Mouse (Mus musculus): Measurements from ENCODE around the gene Lrrk1. TPM values are rescaled to one million over a fixed set of nuclear protein-coding genes. Genes with fewer than 3 reads are reported as not detected.
A peak's percentile ranks its signal among the peaks of the same experiment; 100 is the strongest.

The Lrrk1 gene
- total and polyA plus RNA-seq, 3 experiments = 7.8 to 11.0 (median 9.6) TPM

DNA sequence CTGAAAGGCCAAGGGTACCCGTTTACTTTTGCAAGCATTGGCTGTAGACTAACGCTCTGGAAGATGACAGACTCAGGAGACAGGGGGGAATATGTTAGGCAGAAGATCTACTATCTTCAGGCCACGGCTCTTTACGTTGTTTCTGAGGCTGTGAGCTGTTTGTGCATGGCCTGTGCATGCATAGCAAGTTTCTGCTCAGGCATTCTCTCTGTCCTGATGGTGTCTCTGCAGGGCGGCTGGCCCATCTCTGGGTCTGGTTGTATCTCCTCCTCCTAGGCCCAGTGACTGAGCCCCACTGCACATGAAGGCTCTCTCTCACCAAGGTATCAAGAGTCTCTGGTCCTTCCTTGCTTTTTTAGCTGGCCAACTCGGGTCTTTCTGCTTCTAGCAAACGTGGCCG, 127.9 kb downstream of the Lrrk1 start:
- H3K36me3 ChIP-seq (ENCODE audit: control insufficient read depth, insufficient read depth, low read length) = no peaks in the 10 kb centered on the region
- H3K79me2 ChIP-seq (replicated peaks; ENCODE audit: control insufficient read depth, insufficient read depth, low read length) = no peaks in the 10 kb centered on the region
- no peaks in the 10 kb centered on the region for H3K4me1 ChIP-seq (ENCODE audit: control insufficient read depth, insufficient read depth, low read length)
- 89% methylated on average over 8 of the region's 8 CpGs for WGBS
- H3K27ac ChIP-seq = no peak overlapping the region
- H3K9ac ChIP-seq (ENCODE audit: low read depth, low read length) = no peak overlapping the region
- no peak overlapping the region for H3K4me3 ChIP-seq
- peak in 1 of 2 experiments; percentile 11 for DNase-seq
- H3K27me3 ChIP-seq (ENCODE audit: control insufficient read depth, insufficient read depth, low read length) = no peaks in the 10 kb centered on the region
- TF ChIP-seq CTCF (IDR thresholded peaks at IDR 0.05) (no peak), EP300 (IDR thresholded peaks at IDR 0.05; ENCODE audit: insufficient read depth, low read depth, low read length) (no peak), POLR2A (IDR thresholded peaks at IDR 0.05; ENCODE audit: insufficient read depth, low read depth, low read length) (no peak)
- intact Hi-C loops (cut with DNase I) = no loop called here

DNA sequence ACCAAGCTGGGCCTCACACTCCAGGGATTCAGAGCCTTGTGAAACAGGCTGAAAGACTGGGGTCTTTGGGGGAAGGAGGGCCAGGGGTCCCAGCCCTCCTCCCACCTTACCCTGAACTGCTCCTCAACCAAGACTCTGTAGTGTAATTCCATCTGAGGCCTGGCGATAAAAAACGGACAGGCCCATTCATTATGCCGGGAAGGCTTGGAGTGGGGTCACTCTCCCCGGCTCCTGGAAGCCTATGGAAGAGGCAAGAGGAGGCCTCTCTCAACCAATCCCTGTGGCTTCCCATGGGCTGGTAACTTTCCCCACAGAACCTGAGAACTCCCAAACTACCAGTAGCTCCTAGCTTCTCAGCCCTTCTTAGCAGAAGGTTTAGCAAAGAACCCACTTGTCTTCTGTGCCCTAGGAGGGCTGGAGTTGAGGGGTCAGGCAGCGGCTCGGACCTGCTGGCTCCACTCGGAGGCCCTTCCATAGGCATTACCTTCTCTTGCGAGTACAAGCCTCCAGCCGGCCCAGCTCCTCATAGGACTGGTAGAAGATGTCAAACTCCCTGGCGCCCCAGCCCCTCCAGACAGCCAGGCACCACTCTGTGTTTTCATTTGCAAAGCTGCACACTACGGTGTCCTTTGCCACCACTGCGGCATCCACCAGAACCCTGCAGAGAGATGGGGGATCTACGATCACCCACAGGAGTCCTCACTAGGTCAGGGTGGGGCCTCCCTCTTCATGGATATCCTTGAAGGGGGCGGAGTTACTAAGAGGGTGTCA, 128.5 kb downstream of the Lrrk1 start:
- Histone ChIP-seq H3K27me3 (ENCODE audit: control insufficient read depth, insufficient read depth, low read length) (no peaks in the 10 kb centered on the region), H3K27ac (no peak overlapping the region), H3K9ac (ENCODE audit: low read depth, low read length) (no peak overlapping the region), H3K79me2 (replicated peaks; ENCODE audit: control insufficient read depth, insufficient read depth, low read length) (no peaks in the 10 kb centered on the region), H3K4me1 (ENCODE audit: control insufficient read depth, insufficient read depth, low read length) (peaks cover 1% of the 10 kb centered on the region), H3K4me3 (no peak overlapping the region), H3K36me3 (ENCODE audit: control insufficient read depth, insufficient read depth, low read length) (no peaks in the 10 kb centered on the region)
- TF ChIP-seq CTCF (IDR thresholded peaks at IDR 0.05) (no peak), EP300 (IDR thresholded peaks at IDR 0.05; ENCODE audit: insufficient read depth, low read depth, low read length) (no peak), POLR2A (IDR thresholded peaks at IDR 0.05; ENCODE audit: insufficient read depth, low read depth, low read length) (no peak)
- peak in 1 of 2 experiments; percentile 13 for DNase-seq
- WGBS = 93% methylated on average over 14 of the region's 14 CpGs
- intact Hi-C loops (cut with DNase I) = no loop called here

DNA sequence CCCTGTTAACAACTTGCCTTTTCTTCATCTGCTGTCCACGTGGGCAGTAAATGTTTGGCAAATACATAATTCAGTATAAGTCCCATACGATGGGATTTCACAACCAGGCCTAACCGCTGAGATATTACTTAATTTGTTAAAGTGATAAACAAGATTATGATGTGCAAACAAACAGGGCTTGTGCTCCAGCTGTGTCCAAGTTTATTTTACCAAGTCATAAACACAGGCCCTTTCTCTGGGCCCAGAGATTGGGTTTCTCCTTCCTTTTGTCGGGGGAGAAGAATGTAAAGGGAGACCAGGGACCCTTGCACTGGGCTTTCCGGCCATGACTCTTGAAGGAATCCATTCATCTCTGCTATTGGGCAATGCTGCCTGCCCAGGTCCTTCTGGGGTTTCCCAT, 129.2 kb downstream of the Lrrk1 start:
- DNase-seq = no peak
- intact Hi-C loops (cut with DNase I) = no loop called here
- 81% methylated on average over 5 of the region's 5 CpGs for WGBS
- Histone ChIP-seq H3K4me1 (ENCODE audit: control insufficient read depth, insufficient read depth, low read length) (peaks cover 3% of the 10 kb centered on the region), H3K4me3 (no peak overlapping the region), H3K27ac (no peak overlapping the region), H3K27me3 (ENCODE audit: control insufficient read depth, insufficient read depth, low read length) (no peaks in the 10 kb centered on the region), H3K79me2 (replicated peaks; ENCODE audit: control insufficient read depth, insufficient read depth, low read length) (no peaks in the 10 kb centered on the region), H3K9ac (ENCODE audit: low read depth, low read length) (no peak overlapping the region), H3K36me3 (ENCODE audit: control insufficient read depth, insufficient read depth, low read length) (no peaks in the 10 kb centered on the region)
- TF ChIP-seq EP300 (IDR thresholded peaks at IDR 0.05; ENCODE audit: insufficient read depth, low read depth, low read length) = no peak
- no peak for TF ChIP-seq POLR2A (IDR thresholded peaks at IDR 0.05; ENCODE audit: insufficient read depth, low read depth, low read length)
- no peak for TF ChIP-seq CTCF (IDR thresholded peaks at IDR 0.05)

DNA sequence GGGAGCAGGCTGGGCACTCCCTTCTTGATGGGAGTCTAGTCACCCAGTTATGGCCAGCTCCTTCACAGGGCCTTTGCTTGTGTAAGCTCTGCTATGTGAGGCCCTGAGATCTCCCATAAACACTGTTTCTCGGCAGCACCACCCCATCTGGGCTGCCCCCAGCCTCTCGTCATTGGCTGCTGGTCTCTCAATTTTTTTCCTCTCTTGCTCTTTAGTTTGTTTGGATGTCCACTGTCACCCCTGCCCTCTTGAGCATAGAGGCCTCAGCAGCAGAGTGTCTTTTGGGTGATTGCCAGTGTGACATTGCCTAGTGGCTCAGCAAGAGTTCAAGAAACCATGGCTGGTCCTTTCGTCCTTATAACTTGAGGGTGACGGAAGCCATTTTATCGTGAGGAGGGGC, 130.9 kb downstream of the Lrrk1 start:
- intact Hi-C loops (cut with DNase I) = no loop called here
- 82% methylated on average over 5 of the region's 5 CpGs for WGBS

DNA sequence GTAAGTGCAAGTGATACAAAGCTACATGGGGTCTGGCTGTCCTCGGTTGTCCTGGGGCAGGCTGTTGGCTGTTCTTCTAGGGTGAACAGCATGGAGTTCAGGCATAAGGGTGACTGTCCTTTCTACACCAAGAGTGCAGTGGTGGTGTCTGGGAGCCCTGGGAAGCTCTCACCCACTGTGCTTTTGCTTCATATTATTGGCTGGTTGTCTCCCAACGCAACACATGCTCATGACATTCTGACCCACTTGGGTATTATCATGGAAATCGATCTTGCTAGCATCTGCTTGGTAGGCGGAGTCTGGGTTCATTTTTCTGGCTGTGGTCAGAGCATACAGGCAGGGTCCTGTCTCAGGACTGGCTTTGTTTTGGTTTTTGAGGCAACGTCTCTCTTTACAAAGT, 131.7 kb downstream of the Lrrk1 start:
- H3K36me3 ChIP-seq (ENCODE audit: control insufficient read depth, insufficient read depth, low read length) = no peaks in the 10 kb centered on the region
- peaks cover 3% of the 10 kb centered on the region for H3K4me1 ChIP-seq (ENCODE audit: control insufficient read depth, insufficient read depth, low read length)
- DNase-seq = peak in 1 of 2 experiments; percentile 9
- no peak overlapping the region for H3K4me3 ChIP-seq
- no peak overlapping the region for H3K9ac ChIP-seq (ENCODE audit: low read depth, low read length)
- no peaks in the 10 kb centered on the region for H3K79me2 ChIP-seq (replicated peaks; ENCODE audit: control insufficient read depth, insufficient read depth, low read length)
- no peaks in the 10 kb centered on the region for H3K27me3 ChIP-seq (ENCODE audit: control insufficient read depth, insufficient read depth, low read length)
- H3K27ac ChIP-seq = no peak overlapping the region
- intact Hi-C loops (cut with DNase I) = no loop called here
- WGBS = 83% methylated on average over 5 of the region's 5 CpGs
- TF ChIP-seq POLR2A (IDR thresholded peaks at IDR 0.05; ENCODE audit: insufficient read depth, low read depth, low read length) = no peak
- TF ChIP-seq CTCF (IDR thresholded peaks at IDR 0.05) = no peak
- TF ChIP-seq EP300 (IDR thresholded peaks at IDR 0.05; ENCODE audit: insufficient read depth, low read depth, low read length) = no peak

More for the DNA sequence above, 130.9 kb downstream of the Lrrk1 start:
- Histone ChIP-seq H3K27me3 (ENCODE audit: control insufficient read depth, insufficient read depth, low read length) (no peaks in the 10 kb centered on the region), H3K36me3 (ENCODE audit: control insufficient read depth, insufficient read depth, low read length) (no peaks in the 10 kb centered on the region), H3K4me1 (ENCODE audit: control insufficient read depth, insufficient read depth, low read length) (peaks cover 3% of the 10 kb centered on the region), H3K9ac (ENCODE audit: low read depth, low read length) (no peak overlapping the region), H3K27ac (no peak overlapping the region), H3K4me3 (no peak overlapping the region), H3K79me2 (replicated peaks; ENCODE audit: control insufficient read depth, insufficient read depth, low read length) (no peaks in the 10 kb centered on the region)
- peak in 1 of 2 experiments; percentile 16 for DNase-seq
- TF ChIP-seq EP300 (IDR thresholded peaks at IDR 0.05; ENCODE audit: insufficient read depth, low read depth, low read length) (no peak), CTCF (IDR thresholded peaks at IDR 0.05) (no peak), POLR2A (IDR thresholded peaks at IDR 0.05; ENCODE audit: insufficient read depth, low read depth, low read length) (no peak)

DNA sequence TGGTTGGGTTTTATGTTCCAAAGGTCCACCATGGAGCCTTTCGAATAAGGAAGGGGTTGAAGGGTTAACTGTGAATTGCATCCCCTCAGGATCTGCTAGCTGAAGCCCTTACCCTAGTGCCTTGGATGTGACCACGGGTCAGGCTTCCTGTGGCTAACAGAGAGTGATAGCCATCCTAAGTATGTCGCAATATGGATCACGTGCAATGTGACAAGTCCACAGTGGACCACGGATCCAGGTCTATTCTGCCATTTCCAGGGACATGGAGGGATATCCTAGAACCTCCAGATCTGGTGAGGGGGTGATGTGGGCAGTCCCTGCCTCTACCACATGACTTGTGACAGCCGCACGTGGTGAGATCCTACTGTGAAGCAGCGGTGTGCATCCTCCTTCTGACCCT, 133.2 kb downstream of the Lrrk1 start:
- intact Hi-C loops (cut with DNase I) = no loop called here
- Histone ChIP-seq H3K79me2 (replicated peaks; ENCODE audit: control insufficient read depth, insufficient read depth, low read length) (no peaks in the 10 kb centered on the region), H3K27ac (no peak overlapping the region; the same call in 1 of the 2 replicates), H3K9ac (ENCODE audit: low read depth, low read length) (no peak overlapping the region), H3K4me3 (no peak overlapping the region), H3K36me3 (ENCODE audit: control insufficient read depth, insufficient read depth, low read length) (no peaks in the 10 kb centered on the region), H3K4me1 (ENCODE audit: control insufficient read depth, insufficient read depth, low read length) (peaks cover 3% of the 10 kb centered on the region), H3K27me3 (ENCODE audit: control insufficient read depth, insufficient read depth, low read length) (no peaks in the 10 kb centered on the region)
- 68% methylated on average over 8 of the region's 8 CpGs for WGBS
- TF ChIP-seq CTCF (IDR thresholded peaks at IDR 0.05) (no peak), EP300 (IDR thresholded peaks at IDR 0.05; ENCODE audit: insufficient read depth, low read depth, low read length) (no peak), POLR2A (IDR thresholded peaks at IDR 0.05; ENCODE audit: insufficient read depth, low read depth, low read length) (no peak)
- peak in 1 of 2 experiments; percentile 15 for DNase-seq
